Mouse (Mus musculus) stomach, postnatal 0 days (tissue): ENCODE measurements at regions not wholly inside any gene's neighbourhood (a gene's known extent, or its start where the extent isn't known, plus 50 kb on each side); places are given as distances from the start of the nearest gene placed in this dataset.

Experiments used
- ATAC-seq: fragments of 200-750 bp; cut with Nextera tagmentation; 2 replicates; pipeline ENCODE4 v1.8.0; 2017; ENCODE audit not compliant: low FRiP score, low TSS enrichment
- DNase-seq: peaks from one replicate; pipeline ENCODE4 v3.0.0-alpha.2; 2016; ENCODE audit warnings: low spot score
- H3K27ac ChIP-seq: fragments of 300-500 bp; sonication (generic); replicated peaks from 2 replicates; pipeline ENCODE4 v1.5.1; 2014; ENCODE audit warnings: mild to moderate bottlenecking, control low read depth
- H3K27me3 ChIP-seq: fragments of 300-500 bp; sonication (generic); 2 replicates; pipeline ENCODE4 v1.6.1; 2014; ENCODE audit warnings: low read length; ENCODE audit not compliant: control insufficient read depth, insufficient read depth
- H3K36me3 ChIP-seq: fragments of 300-500 bp; sonication (generic); 2 replicates; pipeline ENCODE4 v1.6.1; 2014; ENCODE audit warnings: low read length, mixed read lengths; ENCODE audit not compliant: control insufficient read depth, insufficient read depth
- H3K4me1 ChIP-seq: fragments of 300-500 bp; sonication (generic); replicated peaks from 2 replicates; pipeline ENCODE4 v1.6.1; 2014; ENCODE audit warnings: antibody characterized with exemption; ENCODE audit not compliant: control insufficient read depth, insufficient read depth
- H3K4me2 ChIP-seq: fragments of 300-500 bp; sonication (generic); replicated peaks from 2 replicates; pipeline ENCODE4 v1.6.1; 2014; ENCODE audit warnings: low read depth, mild to moderate bottlenecking, control low read depth, moderate library complexity
- H3K4me3 ChIP-seq: fragments of 300-500 bp; sonication (generic); 2 replicates; pipeline ENCODE4 v1.5.1; 2014; ENCODE audit warnings: low read depth, low read length, control low read depth
- H3K9ac ChIP-seq: fragments of 300-500 bp; sonication (generic); 2 replicates; pipeline ENCODE4 v1.6.1; 2014; ENCODE audit warnings: mild to moderate bottlenecking, low read length, control low read depth, mixed read lengths
- H3K9me3 ChIP-seq: fragments of 300-500 bp; sonication (generic); 2 replicates; pipeline ENCODE4 v1.6.1; 2016; ENCODE audit warnings: low read length; ENCODE audit not compliant: control insufficient read depth
- CTCF ChIP-seq: IDR thresholded peaks from 2 replicates; pipeline ENCODE4 v1.5.1; 2016; ENCODE audit warnings: antibody characterized with exemption, low read depth, mild to moderate bottlenecking, moderate library complexity
- EP300 ChIP-seq: optimal IDR thresholded peaks from 2 replicates; pipeline ENCODE3; 2016; ENCODE audit warnings: antibody characterized with exemption
- WGBS: fragments of 180-500 bp; shearing (Covaris S2); extraction: QIAGEN DNeasy Blood & Tissue Kit; methylation state at CpG from one replicate; pipeline ENCODE4 v1.1.7; 2014; 5-methylcytosine and 5-hydroxymethylcytosine counted together

DNA sequence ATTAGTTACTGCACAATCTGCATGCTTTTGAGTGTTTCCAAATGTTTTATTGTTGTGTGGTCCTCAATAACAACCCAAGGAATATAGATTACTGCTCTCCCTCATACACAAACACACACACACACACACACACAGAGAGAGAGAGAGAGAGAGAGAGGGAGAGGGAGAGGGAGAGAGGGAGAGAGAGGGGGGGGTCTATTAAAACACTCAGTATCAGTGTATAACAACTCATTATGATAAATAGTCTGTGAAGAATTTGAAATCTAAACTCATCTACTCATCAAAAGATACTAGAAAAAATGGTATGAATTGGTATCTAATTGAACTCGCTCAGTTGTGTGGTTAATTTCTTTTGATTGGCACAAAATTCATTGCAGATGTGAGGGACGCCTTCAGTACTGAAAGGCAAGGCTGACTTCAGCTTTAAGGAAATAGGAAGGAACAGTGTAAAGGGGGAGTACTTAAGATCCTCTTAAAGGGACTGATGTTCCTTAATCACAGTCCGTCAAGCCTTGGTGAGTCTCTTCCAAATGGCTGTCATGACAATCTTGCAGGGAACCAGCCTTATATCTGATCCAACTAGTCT, 72.6 kb upstream of the Npy2r start:
- H3K4me2 ChIP-seq: no peak overlapping the region
- 89% methylated on average over 3 of the region's 3 CpGs for WGBS
- no peaks in the 10 kb centered on the region for H3K36me3 ChIP-seq
- H3K27me3 ChIP-seq: no peaks in the 10 kb centered on the region
- DNase-seq: no peak
- no peaks in the 10 kb centered on the region for H3K4me1 ChIP-seq
- no peak overlapping the region for H3K4me3 ChIP-seq
- ATAC-seq: no peak
- H3K9me3 ChIP-seq: no peaks in the 10 kb centered on the region
- TF ChIP-seq EP300 (no peak), CTCF (no peak)
- H3K9ac ChIP-seq: no peak overlapping the region
- H3K27ac ChIP-seq: no peak overlapping the region

DNA sequence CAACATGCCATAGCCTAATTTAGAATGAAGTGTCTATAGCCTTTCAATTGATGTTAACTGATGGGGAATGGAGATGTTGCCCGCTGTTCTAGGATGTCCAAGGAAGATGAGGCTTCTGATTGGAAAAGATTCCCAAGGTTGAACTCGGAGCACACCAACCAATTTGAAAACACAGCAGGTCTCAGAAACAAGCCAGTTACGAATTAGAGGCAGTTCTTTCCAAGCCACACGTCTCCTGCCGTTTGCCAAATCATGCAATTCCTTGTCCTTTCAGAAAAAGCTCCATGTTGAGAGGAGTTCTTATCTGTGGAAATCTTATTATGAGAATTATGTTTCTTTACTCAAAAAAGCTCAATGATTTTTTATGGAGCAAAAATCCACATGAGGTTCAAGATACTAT, 71.5 kb upstream of the Npy2r start:
- Histone ChIP-seq H3K4me2 (no peak overlapping the region), H3K36me3 (no peaks in the 10 kb centered on the region), H3K27me3 (no peaks in the 10 kb centered on the region), H3K9ac (no peak overlapping the region), H3K9me3 (no peaks in the 10 kb centered on the region), H3K27ac (no peak overlapping the region), H3K4me1 (no peaks in the 10 kb centered on the region), H3K4me3 (no peak overlapping the region)
- ATAC-seq: no peak
- TF ChIP-seq EP300 (no peak), CTCF (no peak)
- DNase-seq: no peak
- 86% methylated on average over 5 of the region's 5 CpGs for WGBS

DNA sequence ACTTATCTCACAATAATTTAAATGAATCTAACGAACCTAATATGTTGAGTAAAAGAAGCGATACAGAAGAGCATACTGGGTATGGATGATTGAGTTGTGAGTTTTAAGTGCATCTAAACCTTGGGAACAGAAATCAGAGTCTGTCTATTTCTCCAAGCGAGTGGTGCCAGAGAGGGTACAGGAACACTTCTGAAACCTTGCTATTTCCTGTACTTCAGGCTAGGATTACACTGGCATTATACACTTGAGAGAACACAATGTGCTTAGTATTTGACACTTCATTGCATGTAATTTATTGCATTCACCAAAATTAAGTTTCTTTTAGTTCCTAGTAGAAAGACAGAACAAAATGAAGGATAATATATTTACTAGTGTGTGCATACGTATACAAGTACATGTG, 54.0 kb upstream of the Npy2r start:
- H3K36me3 ChIP-seq: no peaks in the 10 kb centered on the region
- no peaks in the 10 kb centered on the region for H3K27me3 ChIP-seq
- 77% methylated on average over 4 of the region's 4 CpGs for WGBS

DNA sequence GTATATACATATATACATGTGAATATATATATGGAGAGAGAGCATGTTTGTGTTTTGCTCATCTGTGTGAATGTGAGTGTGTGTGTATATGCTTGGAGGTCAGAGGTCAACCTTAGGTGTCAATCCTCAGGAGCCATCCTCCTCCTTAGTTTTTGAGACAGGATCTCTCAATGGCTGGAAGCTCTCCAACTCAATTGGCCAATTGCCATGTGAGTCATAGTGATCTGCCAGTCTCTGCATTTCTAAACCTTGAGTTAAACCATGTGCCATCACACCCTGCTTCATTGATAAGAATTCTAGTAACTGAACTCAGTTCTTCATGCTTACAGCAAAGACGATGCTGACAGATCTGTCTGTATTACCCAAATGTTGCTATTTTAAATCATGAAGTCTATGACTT, 50.8 kb upstream of the Npy2r start:
- Histone ChIP-seq H3K4me1 (no peaks in the 10 kb centered on the region), H3K9me3 (no peaks in the 10 kb centered on the region), H3K27me3 (no peaks in the 10 kb centered on the region), H3K9ac (no peak overlapping the region), H3K36me3 (no peaks in the 10 kb centered on the region), H3K4me2 (no peak overlapping the region), H3K27ac (no peak overlapping the region), H3K4me3 (no peak overlapping the region)
- TF ChIP-seq CTCF (no peak), EP300 (no peak)
- 67% methylated on average over 1 of the region's 1 CpGs for WGBS
- ATAC-seq (no peak), DNase-seq (no peak)

More for the DNA sequence above, 54.0 kb upstream of the Npy2r start:
- H3K9ac ChIP-seq: no peak overlapping the region
- H3K4me3 ChIP-seq: no peak overlapping the region
- no peaks in the 10 kb centered on the region for H3K4me1 ChIP-seq
- TF ChIP-seq EP300: no peak
- TF ChIP-seq CTCF: no peak
- H3K27ac ChIP-seq: no peak overlapping the region
- H3K9me3 ChIP-seq: no peaks in the 10 kb centered on the region
- ATAC-seq: no peak
- no peak for DNase-seq
- H3K4me2 ChIP-seq: no peak overlapping the region
